Mouse (Mus musculus) testis, adult 2 months (tissue): Measurements from ENCODE around the gene Phb.

Experiments used
- CTCF ChIP-seq: fragments of 200-500 bp; IDR thresholded peaks from 2 replicates; pipeline ENCODE4 v1.5.1; 2012; ENCODE audit warnings: low read depth, mild to moderate bottlenecking, inconsistent platforms, low read length, moderate library complexity; ENCODE audit not compliant: control insufficient read depth, insufficient read depth, insufficient replicate concordance
- POLR2A ChIP-seq: fragments of 200-500 bp; IDR thresholded peaks from 2 replicates; pipeline ENCODE4 v1.6.1; 2012; ENCODE audit warnings: low read depth, mild to moderate bottlenecking, inconsistent platforms, low read length, moderate library complexity; ENCODE audit not compliant: control insufficient read depth

GRCm38 (mm10) chr11:95724466-95724865, 57.7 kb downstream of the Phb start:
- TF ChIP-seq CTCF (no peak), POLR2A (no peak)
